Mouse (Mus musculus) brown adipose tissue, adult 24 weeks (tissue): ENCODE measurements at regions not wholly inside any gene's neighbourhood (a gene's known extent, or its start where the extent isn't known, plus 50 kb on each side); places are given as distances from the start of the nearest gene placed in this dataset.

Source experiments
- H3K27ac ChIP-seq: fragments of 200-500 bp; replicated peaks from 2 replicates; pipeline ENCODE4 v1.5.1; 2012; ENCODE audit warnings: low read depth, mild to moderate bottlenecking, low read length
- H3K4me1 ChIP-seq: fragments of 200-500 bp; 2 replicates; pipeline ENCODE4 v1.6.1; 2012; ENCODE audit warnings: low read length, mixed read lengths; ENCODE audit not compliant: control insufficient read depth, insufficient read depth, insufficient read length
- H3K4me3 ChIP-seq: fragments of 200-500 bp; 2 replicates; pipeline ENCODE4 v1.5.1; 2012; ENCODE audit warnings: low read depth, mild to moderate bottlenecking, low read length, moderate library complexity; ENCODE audit not compliant: insufficient read depth

GRCm38 (mm10) chr15:67386896-67387295 lies 886.2 kb upstream of the Lrrc6 start:
- no peak overlapping the region for H3K4me3 ChIP-seq
- H3K4me1 ChIP-seq = no peaks in the 10 kb centered on the region
- H3K27ac ChIP-seq = no peak overlapping the region

GRCm38 (mm10) chr15:67373599-67373998 lies 872.9 kb upstream of the Lrrc6 start:
- H3K4me3 ChIP-seq = no peak overlapping the region
- no peak overlapping the region for H3K27ac ChIP-seq

GRCm38 (mm10) chr15:67373030-67373429 lies 872.3 kb upstream of the Lrrc6 start:
- H3K4me1 ChIP-seq = no peaks in the 10 kb centered on the region

More at GRCm38 (mm10) chr15:67373599-67373998, 872.9 kb upstream of the Lrrc6 start:
- H3K4me1 ChIP-seq = no peaks in the 10 kb centered on the region

GRCm38 (mm10) chr15:67364099-67364756 lies 863.5 kb upstream of the Lrrc6 start:
- H3K4me1 ChIP-seq = no peaks in the 10 kb centered on the region
- no peak overlapping the region for H3K27ac ChIP-seq
- H3K4me3 ChIP-seq = no peak overlapping the region

More at GRCm38 (mm10) chr15:67373030-67373429, 872.3 kb upstream of the Lrrc6 start:
- Histone ChIP-seq H3K4me3 (no peak overlapping the region), H3K27ac (no peak overlapping the region)

GRCm38 (mm10) chr15:67361012-67361571 lies 860.4 kb upstream of the Lrrc6 start:
- H3K4me1 ChIP-seq = no peaks in the 10 kb centered on the region
- H3K27ac ChIP-seq = no peak overlapping the region
- H3K4me3 ChIP-seq = no peak overlapping the region

- no peak overlapping the region for H3K4me3 ChIP-seq
- H3K27ac ChIP-seq = no peak overlapping the region
- H3K4me1 ChIP-seq = no peaks in the 10 kb centered on the region
Observed at GRCm38 (mm10) chr15:67357867-67358266, 857.2 kb upstream of the Lrrc6 start.

GRCm38 (mm10) chr15:67355334-67355733 lies 854.6 kb upstream of the Lrrc6 start:
- Histone ChIP-seq H3K4me3 (no peak overlapping the region), H3K4me1 (no peaks in the 10 kb centered on the region), H3K27ac (no peak overlapping the region)

- Histone ChIP-seq H3K27ac (no peak overlapping the region), H3K4me1 (no peaks in the 10 kb centered on the region), H3K4me3 (no peak overlapping the region)
Observed at GRCm38 (mm10) chr15:67354598-67355159, 854.0 kb upstream of the Lrrc6 start.

- no peak overlapping the region for H3K4me3 ChIP-seq
- H3K27ac ChIP-seq = no peak overlapping the region
- H3K4me1 ChIP-seq = no peaks in the 10 kb centered on the region
Observed at GRCm38 (mm10) chr15:67349501-67349900, 848.8 kb upstream of the Lrrc6 start.

GRCm38 (mm10) chr15:67345179-67346148 lies 844.8 kb upstream of the Lrrc6 start:
- peak overlapping the region; percentile 62 for H3K27ac ChIP-seq
- no peaks in the 10 kb centered on the region for H3K4me1 ChIP-seq
- H3K4me3 ChIP-seq = no peak overlapping the region

- no peak overlapping the region for H3K4me3 ChIP-seq
- H3K4me1 ChIP-seq = no peaks in the 10 kb centered on the region
- no peak overlapping the region for H3K27ac ChIP-seq
Observed at GRCm38 (mm10) chr15:67342050-67342449, 841.3 kb upstream of the Lrrc6 start.

- H3K27ac ChIP-seq = no peak overlapping the region
Observed at GRCm38 (mm10) chr15:67337040-67337395, 836.3 kb upstream of the Lrrc6 start.

GRCm38 (mm10) chr15:67336294-67337039 lies 835.8 kb upstream of the Lrrc6 start:
- Histone ChIP-seq H3K4me1 (no peaks in the 10 kb centered on the region), H3K4me3 (no peak overlapping the region)

More at GRCm38 (mm10) chr15:67337040-67337395, 836.3 kb upstream of the Lrrc6 start:
- H3K4me3 ChIP-seq = no peak overlapping the region
- no peaks in the 10 kb centered on the region for H3K4me1 ChIP-seq

GRCm38 (mm10) chr15:67332521-67332920 lies 831.8 kb upstream of the Lrrc6 start:
- no peak overlapping the region for H3K4me3 ChIP-seq
- no peaks in the 10 kb centered on the region for H3K4me1 ChIP-seq
- H3K27ac ChIP-seq = no peak overlapping the region

More at GRCm38 (mm10) chr15:67336294-67337039, 835.8 kb upstream of the Lrrc6 start:
- H3K27ac ChIP-seq = no peak overlapping the region
